ENCODE assay signal across 13 mouse cellular contexts in the genomic region with DNA sequence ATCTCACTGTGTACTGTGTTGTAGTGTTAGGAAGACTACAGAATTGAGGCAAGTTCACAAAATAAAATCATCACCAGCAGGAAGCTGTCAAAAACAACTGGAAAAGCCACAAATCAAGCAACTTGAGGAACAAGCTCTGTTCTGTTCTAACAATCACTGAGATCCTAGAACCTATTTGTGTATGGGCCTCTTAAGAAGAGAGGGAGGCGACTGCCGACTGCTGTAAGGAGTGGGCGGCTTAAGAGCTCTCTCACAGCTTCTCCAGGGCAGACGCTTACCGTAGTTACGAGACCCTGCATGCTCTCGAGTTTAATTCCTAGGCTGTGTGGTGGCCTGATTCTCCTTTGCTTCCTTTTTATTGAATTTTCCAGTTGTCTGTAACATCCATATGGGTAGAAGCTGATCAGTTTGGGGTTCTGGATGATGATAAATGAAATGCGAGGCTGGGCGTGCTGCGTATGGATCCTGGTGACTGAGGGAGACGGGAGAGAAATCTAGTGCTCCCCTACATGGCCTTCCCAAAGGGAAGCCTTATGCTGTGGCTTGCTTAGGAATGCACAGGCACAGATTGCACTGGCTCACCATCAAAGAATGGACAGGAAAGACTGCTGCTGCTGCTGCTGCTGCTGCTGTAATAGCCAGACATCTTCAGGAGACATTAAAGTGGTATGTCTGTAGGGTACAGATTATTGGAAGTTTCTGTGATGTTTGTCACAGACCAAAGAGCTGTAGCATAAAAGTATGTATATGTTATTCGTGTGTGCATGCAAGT.
DNase-seq lines count a peak whose midpoint lies in the region; ATAC-seq and TF ChIP-seq lines count a peak whose summit lies in the region.
"Had no signal": no experiment of that assay in that cellular context is flagged by ENCODE, and none has a peak within 500 bp of the region (broad histone marks: within the 10 kb centered on the region; RNA-seq: fewer than 3 reads in every experiment).

No protein-coding gene starts in this region.

- TF ChIP-seq CTCF in kidney, postnatal 0 days (IDR thresholded peaks at IDR 0.05; ENCODE audit: low read depth) = no peak

- no peaks in the 10 kb centered on the region for H3K9me3 ChIP-seq in kidney, postnatal 0 days (replicated peaks; ENCODE audit: low read length)
- H3K9me3 ChIP-seq in intestine, embryonic 14.5 days (ENCODE audit: control insufficient read depth, low read length) = no peaks in the 10 kb centered on the region
- H3K9me3 ChIP-seq: midbrain, embryonic 12.5 days had no signal

- peak; percentile 37 for DNase-seq in adrenal gland, adult 2 months
- DNase-seq in adrenal gland, postnatal 4 days (ENCODE audit: low spot score in 2 of 2) = no peak
- peak; percentile 70 for DNase-seq in kidney, postnatal 0 days (ENCODE audit: low spot score)
- DNase-seq in kidney, adult 9 months = no peak
- DNase-seq in NIH3T3 (ENCODE audit: low read depth) = peak; percentile 37
- DNase-seq in intestine, embryonic 14.5 days (ENCODE audit: low spot score) = no peak
- DNase-seq in embryo, embryonic 10.5 days (ENCODE audit: low spot score) = no peak
- DNase-seq in adrenal gland, postnatal 10 days = no peak
- DNase-seq: gastrocnemius, postnatal 36 days; layer of hippocampus, postnatal 36 days; thymus, adult 2 months had no signal

- H3K27me3 ChIP-seq in kidney, postnatal 0 days (ENCODE audit: insufficient read depth, low read length) = no peaks in the 10 kb centered on the region
- H3K27me3 ChIP-seq in intestine, embryonic 14.5 days (replicated peaks; ENCODE audit: control insufficient read depth, insufficient read depth, low read length) = no peaks in the 10 kb centered on the region
- H3K27me3 ChIP-seq: midbrain, embryonic 12.5 days had no signal

- peaks cover 78% of the 10 kb centered on the region for H3K4me1 ChIP-seq in kidney, postnatal 0 days (replicated peaks; ENCODE audit: insufficient read depth, low read length)
- H3K4me1 ChIP-seq in intestine, embryonic 14.5 days (replicated peaks; ENCODE audit: control insufficient read depth, insufficient read depth, low read length) = peaks cover 42% of the 10 kb centered on the region

- H3K4me2 ChIP-seq in kidney, postnatal 0 days (ENCODE audit: low read length) = peak overlapping the region; percentile 30; the same call in 1 of the 2 replicates
- H3K4me2 ChIP-seq in intestine, embryonic 14.5 days (ENCODE audit: low read length) = peak overlapping the region; percentile 12; the same call in 1 of the 2 replicates
- H3K4me2 ChIP-seq: midbrain, embryonic 12.5 days had no signal

- WGBS in kidney, postnatal 0 days = 42% methylated on average over 12 of the region's 12 CpGs
- WGBS in intestine, embryonic 14.5 days = 51% methylated on average over 12 of the region's 12 CpGs

- H3K9ac ChIP-seq in kidney, postnatal 0 days (ENCODE audit: low read depth, low read length) = 0 out of 2 replicates have a peak overlapping the region, but pooled peaks have one; percentile 24
- H3K9ac ChIP-seq in intestine, embryonic 14.5 days (ENCODE audit: low read length) = no peak overlapping the region
- H3K9ac ChIP-seq: midbrain, embryonic 12.5 days had no signal

- ATAC-seq in kidney, postnatal 0 days (replicated peaks; ENCODE audit: low FRiP score, low read depth) = no peak
- ATAC-seq in intestine, embryonic 14.5 days (replicated peaks; ENCODE audit: low FRiP score, low TSS enrichment, low read depth) = no peak

- peak overlapping the region; percentile 85 for H3K27ac ChIP-seq in kidney, postnatal 0 days
- H3K27ac ChIP-seq in intestine, embryonic 14.5 days (ENCODE audit: low read depth) = peak overlapping the region; percentile 35; the same call in 1 of the 2 replicates
- H3K27ac ChIP-seq: midbrain, embryonic 12.5 days had no signal

- no peaks in the 10 kb centered on the region for H3K36me3 ChIP-seq in kidney, postnatal 0 days (ENCODE audit: insufficient read depth, low read length)
- H3K36me3 ChIP-seq in intestine, embryonic 14.5 days (ENCODE audit: control insufficient read depth, insufficient read depth, low read length) = peaks cover 23% of the 10 kb centered on the region
- H3K36me3 ChIP-seq: midbrain, embryonic 12.5 days had no signal

- H3K4me3 ChIP-seq in kidney, postnatal 0 days (replicated peaks; ENCODE audit: low read depth, low read length) = no peak overlapping the region
- H3K4me3 ChIP-seq in intestine, embryonic 14.5 days (ENCODE audit: low read depth, low read length) = 0 out of 2 replicates have a peak overlapping the region, but pooled peaks have one; percentile 8
- H3K4me3 ChIP-seq: erythroblast, embryonic 14.5 days; midbrain, embryonic 12.5 days had no signal

Comparison
In these comparisons a context has a peak if more than half of its experiments do, and no peak if none do; other contexts are left out.
1. DNase-seq: peak in adrenal gland, adult 2 months (single experiment), kidney, postnatal 0 days (single experiment) and NIH3T3 (single experiment); none in adrenal gland, postnatal 4 days (0 of 2), kidney, adult 9 months (single experiment), intestine, embryonic 14.5 days (single experiment), embryo, embryonic 10.5 days (single experiment) and adrenal gland, postnatal 10 days (single experiment).